Mouse (Mus musculus): ENCODE data around the gene St3gal3.

DNA sequence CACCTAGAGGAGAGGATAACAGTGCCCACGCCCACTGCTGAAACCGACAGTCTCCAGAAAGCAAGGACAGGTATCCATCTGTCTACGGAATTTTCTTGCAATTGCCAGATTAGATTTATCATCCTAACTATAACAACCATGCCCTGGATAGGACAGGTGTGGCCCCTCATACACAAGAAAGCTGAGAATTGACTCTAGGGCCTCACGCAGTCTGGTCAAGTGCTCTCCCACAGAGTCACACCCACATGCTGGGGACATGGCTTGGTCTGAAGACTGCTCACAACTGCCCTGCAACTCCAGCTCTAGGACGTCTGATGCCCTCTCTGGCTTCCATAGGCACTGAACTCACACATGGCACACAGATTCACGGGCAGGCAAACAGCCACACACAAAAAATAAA is 61.6 kb downstream of the St3gal3 start:
- TF ChIP-seq CTCF (IDR thresholded peaks at IDR 0.05; ENCODE audit: low read depth, low read length) (no peak), GATA1 (IDR thresholded peaks at IDR 0.05; ENCODE audit: borderline replicate concordance, low read length) (no peak), POLR2AphosphoS5 (IDR thresholded peaks at IDR 0.05; ENCODE audit: insufficient replicate concordance, low read depth, low read length) (no peak), TAL1 (conservative IDR thresholded peaks at IDR 0.05; ENCODE audit: low read depth, low read length) (no peak), GATA2 (IDR thresholded peaks at IDR 0.05; ENCODE audit: borderline replicate concordance, low read depth, low read length) (no peak)

Data from G1E (cell line).